Comparison of ENCODE assay signal across 21 mouse cellular contexts in genomic region chr5:101090415-101091026, GRCm38 (mm10).
DNase-seq lines count a peak whose midpoint lies in the region; ATAC-seq and TF ChIP-seq lines count a peak whose summit lies in the region.
"Had no signal": no experiment of that assay in that cellular context is flagged by ENCODE, and none has a peak within 500 bp of the region (broad histone marks: within the 10 kb centered on the region; RNA-seq: fewer than 3 reads in every experiment).

No protein-coding gene starts in this region.

- intact Hi-C loops in heart, postnatal 10 days (cut with DNase I), result no loop called here

- no peak for DNase-seq in heart, postnatal 10 days
- DNase-seq in midbrain, embryonic 10.5 days (ENCODE audit: low spot score), result no peak
- DNase-seq in hindbrain, postnatal 0 days (ENCODE audit: low spot score), result no peak
- DNase-seq in layer of hippocampus, adult 18-20 months (ENCODE audit: low spot score in 2 of 2), result no peak
- DNase-seq: adrenal gland, adult 8-10 months; cerebellum, adult 11 months; cerebellum, postnatal 14 days; embryo, embryonic 11 days; gastrocnemius, postnatal 25 days; heart, postnatal 36 days; kidney, postnatal 36 days; lung, postnatal 10 days; thymus, postnatal 25 days had no signal

- no peaks in the 10 kb centered on the region for H3K36me3 ChIP-seq in heart, embryonic 12.5 days
- no peaks in the 10 kb centered on the region for H3K36me3 ChIP-seq in midbrain, embryonic 13.5 days
- H3K36me3 ChIP-seq in midbrain, embryonic 10.5 days, result no peaks in the 10 kb centered on the region
- no peaks in the 10 kb centered on the region for H3K36me3 ChIP-seq in hindbrain, postnatal 0 days (ENCODE audit: insufficient read depth, low read length)
- no peaks in the 10 kb centered on the region for H3K36me3 ChIP-seq in neural tube, embryonic 15.5 days
- H3K36me3 ChIP-seq in kidney, embryonic 16.5 days (ENCODE audit: insufficient read depth, low read length), result no peaks in the 10 kb centered on the region
- H3K36me3 ChIP-seq: embryonic facial prominence, embryonic 15.5 days; limb, embryonic 15.5 days had no signal

- H3K4me2 ChIP-seq in heart, embryonic 12.5 days, result peak overlapping the region; percentile 29; the same call in 1 of the 2 replicates
- peak overlapping the region; percentile 13; the same call in 1 of the 2 replicates for H3K4me2 ChIP-seq in midbrain, embryonic 13.5 days (replicated peaks)
- H3K4me2 ChIP-seq in hindbrain, postnatal 0 days (ENCODE audit: low read depth, low read length), result peak overlapping the region; percentile 52
- peak overlapping the region; percentile 39 for H3K4me2 ChIP-seq in neural tube, embryonic 15.5 days
- no peak overlapping the region for H3K4me2 ChIP-seq in kidney, embryonic 16.5 days (replicated peaks; ENCODE audit: low read depth, low read length)
- H3K4me2 ChIP-seq: embryonic facial prominence, embryonic 15.5 days; limb, embryonic 15.5 days had no signal

- no peaks in the 10 kb centered on the region for H3K9me3 ChIP-seq in heart, embryonic 12.5 days (replicated peaks)
- H3K9me3 ChIP-seq in midbrain, embryonic 13.5 days, result no peaks in the 10 kb centered on the region
- no peaks in the 10 kb centered on the region for H3K9me3 ChIP-seq in midbrain, embryonic 10.5 days (replicated peaks)
- H3K9me3 ChIP-seq in hindbrain, postnatal 0 days (ENCODE audit: low read length), result no peaks in the 10 kb centered on the region
- no peaks in the 10 kb centered on the region for H3K9me3 ChIP-seq in neural tube, embryonic 15.5 days (replicated peaks)
- H3K9me3 ChIP-seq in kidney, embryonic 16.5 days (ENCODE audit: low read length), result no peaks in the 10 kb centered on the region
- H3K9me3 ChIP-seq: embryonic facial prominence, embryonic 15.5 days; limb, embryonic 15.5 days had no signal

- H3K27ac ChIP-seq in heart, embryonic 12.5 days (ENCODE audit: poor library complexity, severe bottlenecking), result no peak overlapping the region
- H3K27ac ChIP-seq in midbrain, embryonic 13.5 days, result peak overlapping the region; percentile 78
- no peak overlapping the region for H3K27ac ChIP-seq in midbrain, embryonic 10.5 days (replicated peaks)
- no peak overlapping the region for H3K27ac ChIP-seq in hindbrain, postnatal 0 days
- peak overlapping the region; percentile 69 for H3K27ac ChIP-seq in neural tube, embryonic 15.5 days (replicated peaks)
- no peak overlapping the region for H3K27ac ChIP-seq in kidney, embryonic 16.5 days (ENCODE audit: low read length)
- H3K27ac ChIP-seq: embryonic facial prominence, embryonic 15.5 days; limb, embryonic 15.5 days had no signal

- H3K4me3 ChIP-seq in heart, embryonic 12.5 days, result no peak overlapping the region
- H3K4me3 ChIP-seq in midbrain, embryonic 13.5 days (replicated peaks), result no peak overlapping the region
- no peak overlapping the region for H3K4me3 ChIP-seq in midbrain, embryonic 10.5 days
- H3K4me3 ChIP-seq in hindbrain, postnatal 0 days (ENCODE audit: low read length), result no peak overlapping the region
- H3K4me3 ChIP-seq in neural tube, embryonic 15.5 days (replicated peaks), result no peak overlapping the region
- no peak overlapping the region for H3K4me3 ChIP-seq in kidney, embryonic 16.5 days (ENCODE audit: low read length)
- H3K4me3 ChIP-seq: embryonic facial prominence, embryonic 15.5 days; limb, embryonic 15.5 days; myocyte had no signal

- H3K9ac ChIP-seq in heart, embryonic 12.5 days, result no peak overlapping the region
- no peak overlapping the region for H3K9ac ChIP-seq in midbrain, embryonic 13.5 days (replicated peaks)
- no peak overlapping the region for H3K9ac ChIP-seq in hindbrain, postnatal 0 days (replicated peaks; ENCODE audit: low read length)
- H3K9ac ChIP-seq in neural tube, embryonic 15.5 days (replicated peaks), result no peak overlapping the region
- no peak overlapping the region for H3K9ac ChIP-seq in kidney, embryonic 16.5 days (replicated peaks; ENCODE audit: low read length)
- H3K9ac ChIP-seq: embryonic facial prominence, embryonic 15.5 days; limb, embryonic 15.5 days had no signal

- 70% methylated on average over 7 of the region's 7 CpGs for WGBS in heart, embryonic 12.5 days
- WGBS in midbrain, embryonic 13.5 days, result 71% methylated on average over 7 of the region's 7 CpGs
- WGBS in midbrain, embryonic 10.5 days, result 89% methylated on average over 7 of the region's 7 CpGs
- WGBS in hindbrain, postnatal 0 days, result 60% methylated on average over 7 of the region's 7 CpGs
- 31% methylated on average over 7 of the region's 7 CpGs for WGBS in neural tube, embryonic 15.5 days
- WGBS in kidney, embryonic 16.5 days, result 83% methylated on average over 7 of the region's 7 CpGs

- ATAC-seq in heart, embryonic 12.5 days (ENCODE audit: insufficient number of reproducible peaks, low FRiP score), result 0 out of 2 replicates have a peak, but pooled peaks have one; percentile 15
- ATAC-seq in midbrain, embryonic 13.5 days, result peak; percentile 12; the same call in 1 of the 2 replicates
- no peak; the same call in 1 of the 2 replicates for ATAC-seq in hindbrain, postnatal 0 days
- ATAC-seq in neural tube, embryonic 15.5 days (ENCODE audit: low FRiP score), result peak; percentile 56
- no peak for ATAC-seq in kidney, embryonic 16.5 days (ENCODE audit: low FRiP score, low TSS enrichment)
- ATAC-seq: intestine, postnatal 0 days had no signal

- H3K4me1 ChIP-seq in heart, embryonic 12.5 days (replicated peaks), result peaks cover 12% of the 10 kb centered on the region
- H3K4me1 ChIP-seq in midbrain, embryonic 13.5 days (replicated peaks), result peaks cover 17% of the 10 kb centered on the region
- H3K4me1 ChIP-seq in midbrain, embryonic 10.5 days, result peaks cover 10% of the 10 kb centered on the region; the same call in 1 of the 2 replicates
- H3K4me1 ChIP-seq in hindbrain, postnatal 0 days (ENCODE audit: insufficient read depth, low read length), result no peaks in the 10 kb centered on the region
- H3K4me1 ChIP-seq in neural tube, embryonic 15.5 days, result peaks cover 19% of the 10 kb centered on the region
- H3K4me1 ChIP-seq in kidney, embryonic 16.5 days (ENCODE audit: insufficient read depth, low read length), result no peaks in the 10 kb centered on the region
- H3K4me1 ChIP-seq: embryonic facial prominence, embryonic 15.5 days; limb, embryonic 15.5 days had no signal

- no peaks in the 10 kb centered on the region for H3K27me3 ChIP-seq in heart, embryonic 12.5 days (replicated peaks)
- H3K27me3 ChIP-seq in midbrain, embryonic 13.5 days, result no peaks in the 10 kb centered on the region; the same call in 1 of the 2 replicates
- no peaks in the 10 kb centered on the region for H3K27me3 ChIP-seq in midbrain, embryonic 10.5 days (ENCODE audit: low read depth, poor library complexity, severe bottlenecking)
- H3K27me3 ChIP-seq in hindbrain, postnatal 0 days (ENCODE audit: insufficient read depth, low read length), result no peaks in the 10 kb centered on the region
- 0 out of 2 replicates have a peak, but pooled peaks cover 7% of the 10 kb centered on the region for H3K27me3 ChIP-seq in neural tube, embryonic 15.5 days (replicated peaks)
- no peaks in the 10 kb centered on the region for H3K27me3 ChIP-seq in kidney, embryonic 16.5 days (ENCODE audit: insufficient read depth, low read length)
- H3K27me3 ChIP-seq: embryonic facial prominence, embryonic 15.5 days; limb, embryonic 15.5 days had no signal

- TF ChIP-seq CTCF in hindbrain, postnatal 0 days (IDR thresholded peaks at IDR 0.05; ENCODE audit: low read depth), result no peak

Comparison
In these comparisons a context has a peak if more than half of its experiments do, and no peak if none do; other contexts are left out.
1. H3K27ac ChIP-seq: peak in midbrain, embryonic 13.5 days (single experiment) and neural tube, embryonic 15.5 days (single experiment); none in heart, embryonic 12.5 days (single experiment), midbrain, embryonic 10.5 days (single experiment), hindbrain, postnatal 0 days (single experiment) and kidney, embryonic 16.5 days (single experiment).
2. ATAC-seq: peak in heart, embryonic 12.5 days (single experiment), midbrain, embryonic 13.5 days (single experiment) and neural tube, embryonic 15.5 days (single experiment); none in hindbrain, postnatal 0 days (single experiment) and kidney, embryonic 16.5 days (single experiment).